Mouse (Mus musculus) testis, postnatal 10 days (tissue): ENCODE measurements around the gene Hjurp.

ENCODE experiments used
- DNase-seq: peaks from one replicate; pipeline ENCODE4 v3.0.0; 2021; ENCODE audit warnings: low spot score

Gene Hjurp

GRCm38 (mm10) chr1:88277098-88277817, at the start of gene Hjurp, which contains the start of gene Trpm8:
Gene Hjurp (minus strand): TSS chr1:88277633.
Gene Trpm8 (plus strand): TSS chr1:88277661.
- peak; percentile 100 for DNase-seq

GRCm38 (mm10) chr1:88323101-88323500, 45.7 kb upstream of the Hjurp start:
- DNase-seq, result no peak

- DNase-seq, result no peak
Measured at GRCm38 (mm10) chr1:88322146-88322545, 44.7 kb upstream of the Hjurp start.

- DNase-seq, result no peak
Measured at GRCm38 (mm10) chr1:88320821-88321395, 43.5 kb upstream of the Hjurp start.

- DNase-seq, result peak; percentile 82
Measured at GRCm38 (mm10) chr1:88318531-88319060, 41.2 kb upstream of the Hjurp start.

GRCm38 (mm10) chr1:88317279-88317678, 39.8 kb upstream of the Hjurp start:
- DNase-seq, result no peak

GRCm38 (mm10) chr1:88310349-88310748, 32.9 kb upstream of the Hjurp start:
- no peak for DNase-seq

GRCm38 (mm10) chr1:88309905-88310304, 32.5 kb upstream of the Hjurp start:
- no peak for DNase-seq

- DNase-seq, result no peak
Measured at GRCm38 (mm10) chr1:88309020-88309419, 31.6 kb upstream of the Hjurp start.

- no peak for DNase-seq
Measured at GRCm38 (mm10) chr1:88307180-88307579, 29.7 kb upstream of the Hjurp start.

- DNase-seq, result peak; percentile 56
Measured at GRCm38 (mm10) chr1:88306543-88306942, 29.1 kb upstream of the Hjurp start.

- no peak for DNase-seq
Measured at GRCm38 (mm10) chr1:88305018-88305795, 27.8 kb upstream of the Hjurp start.

GRCm38 (mm10) chr1:88304261-88304985, 27.0 kb upstream of the Hjurp start:
- no peak for DNase-seq

GRCm38 (mm10) chr1:88303762-88304161, 26.3 kb upstream of the Hjurp start:
- DNase-seq, result no peak

GRCm38 (mm10) chr1:88302057-88302740, 24.8 kb upstream of the Hjurp start:
- DNase-seq, result no peak

GRCm38 (mm10) chr1:88301121-88302014, 23.9 kb upstream of the Hjurp start:
- DNase-seq, result peak; percentile 61

GRCm38 (mm10) chr1:88300301-88301050, 23.0 kb upstream of the Hjurp start:
- DNase-seq, result no peak

GRCm38 (mm10) chr1:88299529-88299945, 22.1 kb upstream of the Hjurp start:
- DNase-seq, result no peak

- DNase-seq, result no peak
Measured at GRCm38 (mm10) chr1:88298686-88299528, 21.5 kb upstream of the Hjurp start.
